Mouse (Mus musculus): ENCODE data around the gene Syt9. TPM values are rescaled to one million over a fixed set of nuclear protein-coding genes. Genes with fewer than 3 reads are reported as not detected.
A peak's percentile ranks its signal among the peaks of the same experiment; 100 is the strongest.
"Not testable (repeated sequence)": the region's sequence is repeated elsewhere in the genome, so short reads cannot be mapped to it uniquely, and the experiment has no call there.

Gene Syt9
- polyA plus RNA-seq, 1 experiment from 2014 or later: 4.9 TPM

- Histone ChIP-seq H3K4me3 (replicated peaks) (no peak overlapping the region), H3K9me3 (peaks cover 2% of the 10 kb centered on the region; the same call in 1 of the 2 replicates), H3K27me3 (no peaks in the 10 kb centered on the region), H3K36me3 (no peaks in the 10 kb centered on the region), H3K4me1 (replicated peaks) (no peaks in the 10 kb centered on the region), H3K4me2 (replicated peaks) (no peak overlapping the region), H3K27ac (no peak overlapping the region), H3K9ac (replicated peaks) (no peak overlapping the region)
- WGBS: 54% methylated on average over 7 of the region's 7 CpGs
- no peak for ATAC-seq
Measured at GRCm38 (mm10) chr7:107478979-107479965, 108.7 kb downstream of the Syt9 start.

GRCm38 (mm10) chr7:107485709-107486108 lies 115.2 kb downstream of the Syt9 start:
- H3K9ac ChIP-seq (replicated peaks); H3K4me3 ChIP-seq (replicated peaks); H3K27me3 ChIP-seq; H3K27ac ChIP-seq; H3K9me3 ChIP-seq; ATAC-seq; H3K36me3 ChIP-seq; H3K4me1 ChIP-seq (replicated peaks); H3K4me2 ChIP-seq (replicated peaks): not testable (repeated sequence)
- WGBS: 88% methylated on average over 2 of the region's 2 CpGs

- ATAC-seq: no peak
- no peak overlapping the region for H3K27ac ChIP-seq
- H3K9me3 ChIP-seq: no peaks in the 10 kb centered on the region
- no peak overlapping the region for H3K4me3 ChIP-seq (replicated peaks)
- no peaks in the 10 kb centered on the region for H3K4me1 ChIP-seq (replicated peaks)
- H3K27me3 ChIP-seq: no peaks in the 10 kb centered on the region
- H3K36me3 ChIP-seq: no peaks in the 10 kb centered on the region
- H3K4me2 ChIP-seq (replicated peaks): no peak overlapping the region
- no peak overlapping the region for H3K9ac ChIP-seq (replicated peaks)
Measured at GRCm38 (mm10) chr7:107495428-107495827, 124.9 kb downstream of the Syt9 start.

- 79% methylated on average over 7 of the region's 7 CpGs for WGBS
- H3K9ac ChIP-seq (replicated peaks): no peak overlapping the region
- H3K4me2 ChIP-seq (replicated peaks): no peak overlapping the region
- no peak overlapping the region for H3K4me3 ChIP-seq (replicated peaks)
- H3K27ac ChIP-seq: no peak overlapping the region
- no peak for ATAC-seq
- H3K36me3 ChIP-seq: no peaks in the 10 kb centered on the region
- 0 out of 2 replicates have a peak, but pooled peaks cover 4% of the 10 kb centered on the region for H3K4me1 ChIP-seq (replicated peaks)
- no peaks in the 10 kb centered on the region for H3K9me3 ChIP-seq
- no peaks in the 10 kb centered on the region for H3K27me3 ChIP-seq
Measured at GRCm38 (mm10) chr7:107496923-107497322, 126.4 kb downstream of the Syt9 start.

GRCm38 (mm10) chr7:107500641-107501040 lies 130.1 kb downstream of the Syt9 start:
- no peak overlapping the region for H3K4me2 ChIP-seq (replicated peaks)
- no peak overlapping the region for H3K27ac ChIP-seq
- no peaks in the 10 kb centered on the region for H3K36me3 ChIP-seq
- WGBS: 78% methylated on average over 7 of the region's 7 CpGs
- no peaks in the 10 kb centered on the region for H3K27me3 ChIP-seq
- no peaks in the 10 kb centered on the region for H3K9me3 ChIP-seq
- H3K9ac ChIP-seq (replicated peaks): no peak overlapping the region
- ATAC-seq: no peak
- peaks cover 18% of the 10 kb centered on the region for H3K4me1 ChIP-seq (replicated peaks)
- H3K4me3 ChIP-seq (replicated peaks): no peak overlapping the region

GRCm38 (mm10) chr7:107504761-107505712 lies 134.5 kb downstream of the Syt9 start:
- no peaks in the 10 kb centered on the region for H3K36me3 ChIP-seq
- H3K9me3 ChIP-seq: no peaks in the 10 kb centered on the region
- peaks cover 18% of the 10 kb centered on the region for H3K4me1 ChIP-seq (replicated peaks)
- peak; percentile 69 for ATAC-seq
- WGBS: 48% methylated on average over 5 of the region's 5 CpGs
- no peak overlapping the region for H3K4me3 ChIP-seq (replicated peaks)
- no peak overlapping the region for H3K4me2 ChIP-seq (replicated peaks)
- H3K9ac ChIP-seq (replicated peaks): no peak overlapping the region
- no peaks in the 10 kb centered on the region for H3K27me3 ChIP-seq
- peak overlapping the region; percentile 67 for H3K27ac ChIP-seq

- H3K27ac ChIP-seq: no peak overlapping the region
- H3K4me2 ChIP-seq (replicated peaks): no peak overlapping the region
- no peaks in the 10 kb centered on the region for H3K27me3 ChIP-seq
- H3K36me3 ChIP-seq: no peaks in the 10 kb centered on the region
- no peaks in the 10 kb centered on the region for H3K9me3 ChIP-seq
- no peak overlapping the region for H3K4me3 ChIP-seq (replicated peaks)
- H3K9ac ChIP-seq (replicated peaks): no peak overlapping the region
- ATAC-seq: no peak
- H3K4me1 ChIP-seq (replicated peaks): peaks cover 14% of the 10 kb centered on the region
- WGBS: 87% methylated on average over 3 of the region's 3 CpGs
Measured at GRCm38 (mm10) chr7:107507920-107508319, 137.4 kb downstream of the Syt9 start.

- Histone ChIP-seq H3K9me3 (no peaks in the 10 kb centered on the region), H3K36me3 (no peaks in the 10 kb centered on the region), H3K4me3 (replicated peaks) (no peak overlapping the region), H3K4me1 (replicated peaks) (peaks cover 6% of the 10 kb centered on the region), H3K27me3 (no peaks in the 10 kb centered on the region), H3K27ac (no peak overlapping the region), H3K9ac (replicated peaks) (no peak overlapping the region), H3K4me2 (replicated peaks) (no peak overlapping the region)
- WGBS: 78% methylated on average over 3 of the region's 3 CpGs
- ATAC-seq: no peak
Measured at GRCm38 (mm10) chr7:107509740-107510139, 139.2 kb downstream of the Syt9 start.

GRCm38 (mm10) chr7:107516704-107517410 lies 146.3 kb downstream of the Syt9 start:
- Histone ChIP-seq H3K27ac (no peak overlapping the region), H3K36me3 (no peaks in the 10 kb centered on the region), H3K4me3 (replicated peaks) (no peak overlapping the region), H3K9ac (replicated peaks) (no peak overlapping the region), H3K4me2 (replicated peaks) (no peak overlapping the region), H3K27me3 (no peaks in the 10 kb centered on the region), H3K4me1 (replicated peaks) (0 out of 2 replicates have a peak, but pooled peaks cover 5% of the 10 kb centered on the region), H3K9me3 (no peaks in the 10 kb centered on the region)
- peak; percentile 67 for ATAC-seq
- 48% methylated on average over 8 of the region's 8 CpGs for WGBS

- H3K4me1 ChIP-seq (replicated peaks): 0 out of 2 replicates have a peak, but pooled peaks cover 5% of the 10 kb centered on the region
- no peaks in the 10 kb centered on the region for H3K27me3 ChIP-seq
- no peak overlapping the region for H3K9ac ChIP-seq (replicated peaks)
- H3K4me3 ChIP-seq (replicated peaks): no peak overlapping the region
- no peak overlapping the region for H3K27ac ChIP-seq
- no peaks in the 10 kb centered on the region for H3K9me3 ChIP-seq
- no peak overlapping the region for H3K4me2 ChIP-seq (replicated peaks)
- H3K36me3 ChIP-seq: no peaks in the 10 kb centered on the region
- 88% methylated on average over 12 of the region's 12 CpGs for WGBS
- ATAC-seq: no peak
Measured at GRCm38 (mm10) chr7:107519256-107520025, 148.9 kb downstream of the Syt9 start.

GRCm38 (mm10) chr7:107521411-107521810 lies 150.9 kb downstream of the Syt9 start:
- Histone ChIP-seq H3K36me3 (no peaks in the 10 kb centered on the region), H3K4me1 (replicated peaks) (0 out of 2 replicates have a peak, but pooled peaks cover 5% of the 10 kb centered on the region), H3K4me3 (replicated peaks) (no peak overlapping the region), H3K27ac (no peak overlapping the region), H3K9ac (replicated peaks) (no peak overlapping the region), H3K27me3 (no peaks in the 10 kb centered on the region), H3K4me2 (replicated peaks) (no peak overlapping the region), H3K9me3 (no peaks in the 10 kb centered on the region)
- 90% methylated on average over 6 of the region's 6 CpGs for WGBS
- no peak for ATAC-seq

Measured in midbrain, embryonic 13.5 days (tissue).